Mouse (Mus musculus) heart, embryonic 11.5 days (tissue): Measurements from ENCODE around the gene Crkl. TPM values are rescaled to one million over a fixed set of nuclear protein-coding genes. Genes with fewer than 3 reads are reported as not detected.
"Not testable (repeated sequence)": the region's sequence is repeated elsewhere in the genome, so short reads cannot be mapped to it uniquely, and the experiment has no call there.

Source experiments
- ATAC-seq: fragments of 200-750 bp; cut with Nextera tagmentation; replicated peaks from 2 replicates; pipeline ENCODE4 v1.8.0; 2017; ENCODE audit warnings: moderate library complexity; ENCODE audit not compliant: insufficient number of reproducible peaks, low FRiP score, low TSS enrichment
- H3K27ac ChIP-seq: fragments of 300-500 bp; sonication (generic); 2 replicates; pipeline ENCODE4 v1.5.1; 2014; ENCODE audit warnings: mild to moderate bottlenecking, low read depth, low read length
- H3K27me3 ChIP-seq: fragments of 300-500 bp; sonication (generic); 2 replicates; pipeline ENCODE4 v1.6.1; 2014; ENCODE audit warnings: mild to moderate bottlenecking, low read length, mixed read lengths; ENCODE audit not compliant: control insufficient read depth, insufficient read depth
- H3K36me3 ChIP-seq: fragments of 300-500 bp; sonication (generic); 2 replicates; pipeline ENCODE4 v1.6.1; 2014; ENCODE audit warnings: mild to moderate bottlenecking, low read length, moderate library complexity, mixed read lengths; ENCODE audit not compliant: control insufficient read depth, insufficient read depth
- H3K4me1 ChIP-seq: fragments of 300-500 bp; sonication (generic); 2 replicates; pipeline ENCODE4 v1.6.1; 2014; ENCODE audit warnings: low read length; ENCODE audit not compliant: control insufficient read depth, insufficient read depth
- H3K4me2 ChIP-seq: fragments of 300-500 bp; sonication (generic); 2 replicates; pipeline ENCODE4 v1.6.1; 2014; ENCODE audit warnings: mild to moderate bottlenecking, moderate library complexity
- H3K4me3 ChIP-seq: fragments of 300-500 bp; sonication (generic); 2 replicates; pipeline ENCODE4 v1.5.1; 2014; ENCODE audit warnings: low read depth, low read length
- H3K9ac ChIP-seq: fragments of 300-500 bp; sonication (generic); 2 replicates; pipeline ENCODE4 v1.6.1; 2014; ENCODE audit warnings: mild to moderate bottlenecking, low read depth, low read length, moderate library complexity
- H3K9me3 ChIP-seq: fragments of 300-500 bp; sonication (generic); replicated peaks from 2 replicates; pipeline ENCODE4 v1.6.1; 2016; ENCODE audit warnings: low read length; ENCODE audit not compliant: control insufficient read depth
- WGBS: fragments of 180-500 bp; shearing (Covaris S2); extraction: QIAGEN DNeasy Blood & Tissue Kit; methylation state at CpG from one replicate; pipeline ENCODE4 v1.1.7; 2014; ENCODE audit not compliant: insufficient replicate concordance; 5-methylcytosine and 5-hydroxymethylcytosine counted together
- polyA plus RNA-seq: library from polyadenylated mRNA; unstranded; fragments of >200 nt; fragmentation: Nextera tagmentation; extraction: Ambion mirVana; gene quantifications from 2 replicates; pipeline ENCODE4 v1.2.1, GENCODE M21; 2014

The Crkl gene
- polyA plus RNA-seq, 1 experiment from 2014 or later, result 49.6 TPM

DNA sequence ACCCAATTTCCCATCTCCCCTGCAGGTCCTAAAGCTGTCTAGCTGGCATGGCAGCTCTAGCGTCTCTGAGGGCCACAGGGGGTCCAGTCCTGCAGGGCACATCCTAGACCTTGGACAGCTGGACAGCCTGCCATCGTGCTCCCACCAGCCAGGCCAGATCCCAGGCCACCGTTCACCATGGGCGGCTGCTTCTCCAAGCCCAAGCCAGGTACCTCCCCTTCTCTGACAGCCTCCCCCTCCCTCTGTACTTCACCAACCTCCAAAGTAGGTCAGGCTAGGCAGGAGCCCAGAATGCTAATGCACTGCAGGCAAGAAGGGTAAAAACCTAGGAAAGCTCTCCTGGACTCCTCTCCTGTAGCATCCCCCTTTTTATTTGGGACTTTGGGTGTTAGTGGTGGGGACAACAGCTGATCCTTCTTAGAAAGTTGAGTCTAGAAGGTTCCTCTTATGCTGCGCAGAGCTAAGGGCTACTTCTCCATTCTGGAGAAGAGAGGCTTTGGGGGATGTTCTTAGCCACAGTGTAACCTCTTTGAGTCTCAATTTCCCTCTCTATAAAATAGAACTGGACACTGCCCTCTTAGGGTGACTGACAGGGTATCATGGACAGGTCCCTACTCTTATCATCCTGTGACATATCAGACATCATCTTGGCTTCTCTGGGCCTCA is 40.2 kb downstream of the Crkl start:
- no peaks in the 10 kb centered on the region for H3K9me3 ChIP-seq
- peaks cover 21% of the 10 kb centered on the region for H3K27me3 ChIP-seq
- 59% methylated on average over 5 of the region's 5 CpGs for WGBS
- ATAC-seq, result no peak
- H3K4me2 ChIP-seq, result no peak overlapping the region
- H3K27ac ChIP-seq, result no peak overlapping the region
- no peak overlapping the region for H3K9ac ChIP-seq
- no peak overlapping the region for H3K4me3 ChIP-seq
- H3K4me1 ChIP-seq, result peaks cover 15% of the 10 kb centered on the region
- no peaks in the 10 kb centered on the region for H3K36me3 ChIP-seq

DNA sequence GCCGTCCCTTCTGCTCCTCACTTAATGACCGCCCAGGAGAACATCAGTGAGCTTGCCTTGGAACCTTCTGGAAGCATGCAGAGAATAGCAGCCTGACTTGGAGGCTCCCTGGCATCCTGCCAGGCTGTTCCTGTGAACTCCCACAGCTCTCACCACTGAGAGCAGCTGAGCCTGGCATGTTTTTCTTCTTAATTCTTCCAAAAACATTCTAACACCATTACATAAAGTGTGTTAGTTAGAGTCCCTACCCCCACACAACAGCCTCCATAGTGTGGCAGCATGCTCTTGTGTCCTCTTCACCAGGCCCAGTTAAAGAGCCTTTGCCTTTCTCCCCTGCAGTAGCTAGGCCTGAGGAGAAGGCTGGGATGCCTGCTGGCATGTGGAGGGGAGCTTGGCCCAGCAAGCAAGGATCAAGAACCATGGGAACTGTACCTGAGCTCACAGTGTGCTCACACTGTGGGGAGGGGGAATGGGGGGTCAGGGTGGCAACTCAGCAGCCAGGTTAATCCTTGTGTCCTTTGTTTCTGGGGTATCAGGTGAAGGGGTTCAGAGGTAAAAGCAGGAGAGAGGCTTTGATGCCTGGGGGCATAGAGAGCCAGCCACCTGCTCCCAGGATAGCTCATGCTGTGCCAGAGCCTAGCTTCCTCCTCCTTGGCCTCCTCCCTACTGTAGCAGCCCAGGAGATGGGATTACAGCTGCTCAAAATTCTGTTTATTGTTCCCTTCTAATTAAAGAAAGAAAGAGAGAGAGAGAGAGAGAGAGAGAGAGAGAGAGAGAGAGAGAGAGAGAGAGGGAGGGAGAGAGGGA is 44.9 kb downstream of the Crkl start:
- ATAC-seq, result no peak

DNA sequence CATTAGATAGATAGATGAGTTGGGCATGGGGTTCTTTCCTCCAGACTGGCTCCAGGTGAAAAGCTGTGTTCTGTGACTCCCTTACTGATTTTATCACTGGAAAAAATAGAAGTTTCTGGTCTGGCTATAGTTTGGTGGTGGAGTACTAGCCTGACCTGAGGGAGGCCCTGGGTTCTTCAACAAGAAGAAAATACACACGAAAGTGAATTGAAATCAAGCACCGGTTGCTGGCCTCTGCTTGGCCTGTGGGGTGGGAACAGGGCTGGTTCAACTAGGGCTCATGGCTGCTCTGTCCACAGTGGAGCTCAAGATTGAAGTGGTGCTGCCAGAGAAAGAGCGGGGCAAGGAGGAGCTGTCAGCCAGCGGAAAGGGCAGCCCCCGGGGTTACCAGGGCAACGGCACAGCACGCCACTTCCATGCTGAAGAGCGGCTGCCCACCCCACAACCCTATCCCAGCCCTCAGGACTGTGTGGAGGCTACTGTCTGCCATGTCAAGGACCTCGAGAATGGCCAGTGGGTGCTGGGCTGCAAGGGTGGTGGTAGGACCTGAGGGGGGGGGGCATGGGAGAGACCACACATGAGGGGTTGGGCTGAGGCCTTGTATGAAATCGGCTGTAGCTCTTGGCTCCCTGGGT is 47.6 kb downstream of the Crkl start:
- H3K27me3 ChIP-seq, result no peaks in the 10 kb centered on the region
- no peak overlapping the region for H3K4me3 ChIP-seq
- 36% methylated on average over 10 of the region's 10 CpGs for WGBS
- H3K4me2 ChIP-seq, result no peak overlapping the region
- peaks cover 11% of the 10 kb centered on the region for H3K4me1 ChIP-seq
- H3K9me3 ChIP-seq, result no peaks in the 10 kb centered on the region
- no peak overlapping the region for H3K27ac ChIP-seq
- H3K9ac ChIP-seq, result no peak overlapping the region
- 0 out of 2 replicates have a peak, but pooled peaks have one; percentile 14 for ATAC-seq
- H3K36me3 ChIP-seq, result no peaks in the 10 kb centered on the region

More for the DNA sequence above, 44.9 kb downstream of the Crkl start:
- Histone ChIP-seq H3K27me3 (peaks cover 2% of the 10 kb centered on the region; the same call in 1 of the 2 replicates), H3K27ac (no peak overlapping the region), H3K9me3 (no peaks in the 10 kb centered on the region), H3K4me2 (no peak overlapping the region), H3K4me1 (peaks cover 11% of the 10 kb centered on the region), H3K4me3 (no peak overlapping the region), H3K36me3 (no peaks in the 10 kb centered on the region), H3K9ac (no peak overlapping the region)
- 70% methylated on average over 2 of the region's 2 CpGs for WGBS

DNA sequence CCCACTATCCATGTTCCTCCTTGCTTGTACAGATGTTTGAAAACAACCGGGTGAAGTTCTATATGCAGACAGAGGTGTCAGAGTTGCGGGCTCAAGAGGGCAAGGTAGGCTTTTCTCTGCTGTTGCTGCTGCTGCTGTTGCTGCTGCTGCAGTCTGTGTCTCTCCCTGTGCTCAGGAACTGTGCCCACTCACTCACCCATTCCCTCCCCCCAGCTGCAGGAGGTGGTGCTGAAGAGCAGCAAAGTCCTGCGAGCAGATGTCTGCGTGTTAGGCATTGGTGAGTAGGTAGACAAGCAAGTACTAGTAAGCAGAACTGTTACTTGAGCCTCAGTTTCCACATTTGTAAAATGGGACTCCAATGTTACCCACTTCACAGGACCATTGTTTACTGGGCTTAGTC is 50.9 kb downstream of the Crkl start:
- no peaks in the 10 kb centered on the region for H3K36me3 ChIP-seq
- H3K27ac ChIP-seq, result no peak overlapping the region
- peaks cover 4% of the 10 kb centered on the region; the same call in 1 of the 2 replicates for H3K4me1 ChIP-seq
- no peak for ATAC-seq
- no peak overlapping the region for H3K4me2 ChIP-seq
- H3K27me3 ChIP-seq, result no peaks in the 10 kb centered on the region
- H3K9me3 ChIP-seq, result no peaks in the 10 kb centered on the region
- no peak overlapping the region for H3K9ac ChIP-seq
- WGBS, result 67% methylated on average over 4 of the region's 4 CpGs
- H3K4me3 ChIP-seq, result no peak overlapping the region

DNA sequence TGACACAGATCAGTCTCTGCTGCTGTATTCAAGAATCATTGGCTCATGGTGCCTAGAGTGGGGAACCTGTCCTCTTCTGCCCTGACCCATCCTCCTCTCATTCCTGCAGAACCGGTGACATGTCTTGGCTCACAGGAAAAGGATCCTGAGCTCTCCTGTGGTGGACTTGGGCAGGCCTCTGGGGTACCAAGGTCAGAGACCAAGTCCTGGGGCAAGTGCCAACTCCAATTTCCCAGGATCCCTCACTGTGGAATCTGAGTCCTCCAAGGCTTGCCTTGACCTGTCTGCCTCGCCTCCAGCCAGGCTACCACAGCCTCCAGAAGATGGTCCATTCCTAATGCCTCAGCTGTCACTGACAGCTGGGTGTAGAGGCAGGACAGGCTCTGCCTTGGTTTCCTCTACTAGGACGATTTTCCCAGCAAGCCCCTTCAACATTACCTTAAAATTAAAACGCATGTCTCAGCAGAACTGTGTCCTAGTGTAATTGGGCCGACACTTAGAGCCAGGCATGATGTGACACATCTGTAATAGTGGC is 55.3 kb downstream of the Crkl start:
- no peak overlapping the region for H3K27ac ChIP-seq
- H3K36me3 ChIP-seq, result 0 out of 2 replicates have a peak, but pooled peaks cover 3% of the 10 kb centered on the region
- H3K4me2 ChIP-seq, result no peak overlapping the region
- H3K9ac ChIP-seq, result no peak overlapping the region
- WGBS, result 82% methylated on average over 5 of the region's 5 CpGs
- ATAC-seq, result no peak
- H3K4me1 ChIP-seq, result peaks cover 14% of the 10 kb centered on the region
- H3K27me3 ChIP-seq, result no peaks in the 10 kb centered on the region
- H3K4me3 ChIP-seq, result no peak overlapping the region
- no peaks in the 10 kb centered on the region for H3K9me3 ChIP-seq

DNA sequence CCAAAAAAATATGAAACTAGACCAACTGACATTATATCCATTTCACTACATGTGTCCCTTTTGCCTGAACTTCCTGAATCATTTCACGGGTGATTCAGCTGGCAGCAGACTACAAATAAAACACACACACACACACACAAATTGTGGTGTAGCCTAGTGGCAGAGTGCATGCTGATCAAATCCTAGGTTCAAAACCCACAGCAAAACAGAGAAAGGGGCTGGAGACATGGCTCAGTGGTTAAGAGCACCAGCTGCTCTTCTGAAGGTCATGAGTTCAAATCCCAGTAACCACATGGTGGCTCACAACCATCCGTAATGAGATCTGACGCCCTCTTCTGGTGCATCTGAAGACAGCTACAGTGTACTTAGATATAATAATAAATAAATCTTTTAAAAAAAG is 56.2 kb downstream of the Crkl start:
- H3K4me3 ChIP-seq, result peak overlapping the region; percentile 82
- peaks cover 14% of the 10 kb centered on the region for H3K4me1 ChIP-seq
- H3K9me3 ChIP-seq, H3K27me3 ChIP-seq, ATAC-seq, H3K36me3 ChIP-seq: not testable (repeated sequence)
- 28% methylated on average over 3 of the region's 3 CpGs for WGBS
- peak overlapping the region; percentile 88 for H3K9ac ChIP-seq
- peak overlapping the region; percentile 93 for H3K27ac ChIP-seq
- peak overlapping the region; percentile 88 for H3K4me2 ChIP-seq

DNA sequence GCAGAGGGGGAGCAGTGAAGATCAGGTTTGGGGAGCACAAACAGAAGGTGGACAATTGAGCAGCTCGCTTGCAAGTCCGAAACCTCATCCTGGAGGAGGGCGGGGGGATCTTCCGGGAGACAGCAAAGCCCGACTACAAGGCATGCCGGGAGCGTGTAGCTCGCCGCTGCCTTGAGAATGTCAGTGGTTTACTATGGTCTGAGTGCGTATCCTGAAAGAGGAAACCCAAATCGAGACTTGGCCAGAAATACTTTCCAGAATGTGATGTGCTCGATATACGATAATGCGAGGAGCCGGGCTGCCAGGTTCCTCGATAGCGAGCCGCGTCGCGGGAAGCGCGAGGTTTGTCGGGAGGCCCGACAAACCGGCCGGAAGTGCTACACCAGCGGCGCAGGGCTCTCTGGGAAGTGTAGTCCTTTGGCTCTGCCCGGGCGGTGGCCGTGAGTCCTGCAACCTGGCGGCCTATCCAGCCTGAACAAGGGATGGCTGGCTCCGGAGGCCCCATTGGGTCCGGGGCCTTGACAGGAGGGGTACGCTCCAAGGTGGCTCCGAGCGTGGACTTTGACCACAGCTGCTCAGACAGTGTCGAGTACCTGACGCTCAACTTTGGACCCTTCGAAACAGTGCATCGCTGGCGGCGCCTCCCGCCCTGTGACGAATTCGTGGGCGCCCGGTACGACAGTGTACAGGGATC is 56.9 kb downstream of the Crkl start, which contains the start of gene Lztr1:
TSS of gene Lztr1 (plus strand) at position 143 of the 694 bp plus-strand sequence.
- Histone ChIP-seq H3K27me3 (no peaks in the 10 kb centered on the region), H3K4me3 (peak within 1 kb of the TSS; percentile 82), H3K4me1 (peaks cover 14% of the 10 kb centered on the region), H3K36me3 (peaks cover 4% of the 10 kb centered on the region; the same call in 1 of the 2 replicates), H3K4me2 (peak within 1 kb of the TSS; percentile 88), H3K27ac (peak within 1 kb of the TSS; percentile 93), H3K9ac (peak within 1 kb of the TSS; percentile 88), H3K9me3 (no peaks in the 10 kb centered on the region)
- peak; percentile 92 for ATAC-seq
- under 1% methylated on average over 50 of the region's 50 CpGs for WGBS

DNA sequence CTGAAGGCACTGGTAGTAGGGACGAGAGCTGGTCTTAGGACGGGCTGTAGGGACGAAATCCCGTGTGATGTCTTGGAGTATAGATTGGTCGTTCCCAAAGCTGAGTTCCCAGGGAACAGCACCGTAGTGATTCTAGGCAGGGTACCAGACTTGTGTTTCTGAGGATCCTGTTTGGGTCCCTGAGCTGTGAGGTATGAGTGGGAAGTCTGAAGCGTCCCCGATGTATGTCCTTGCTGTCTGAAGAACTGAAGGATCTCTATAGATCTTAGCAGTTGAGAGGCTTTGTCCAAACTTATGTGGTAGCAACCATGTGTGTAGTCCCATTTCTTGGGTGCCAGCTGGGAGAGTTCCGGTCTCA is 57.4 kb downstream of the Crkl start:
- Histone ChIP-seq H3K4me1 (peaks cover 14% of the 10 kb centered on the region), H3K36me3 (peaks cover 7% of the 10 kb centered on the region; the same call in 1 of the 2 replicates), H3K4me3 (peak overlapping the region; percentile 82), H3K27ac (peak overlapping the region; percentile 93; the same call in 1 of the 2 replicates), H3K27me3 (no peaks in the 10 kb centered on the region), H3K9me3 (no peaks in the 10 kb centered on the region), H3K9ac (peak overlapping the region; percentile 88), H3K4me2 (peak overlapping the region; percentile 88)
- WGBS, result 11% methylated on average over 9 of the region's 9 CpGs
- no peak; the same call in 1 of the 2 replicates for ATAC-seq
